In genomic region chr2:5941861-5942415, GRCm38 (mm10) we compare ENCODE assay signal across 7 mouse cellular contexts. TPM values are rescaled to one million over a fixed set of nuclear protein-coding genes. Genes with fewer than 3 reads are reported as not detected.
DNase-seq lines count a peak whose midpoint lies in the region; ATAC-seq and TF ChIP-seq lines count a peak whose summit lies in the region.

No protein-coding gene starts in this region.

- no peak for TF ChIP-seq POLR2A in limb, embryonic 14.5 days (IDR thresholded peaks at IDR 0.05; ENCODE audit: borderline replicate concordance, extremely low read depth, insufficient read depth, insufficient read length)

- DNase-seq in neural tube, embryonic 11.5 days (ENCODE audit: low spot score) = no peak
- no peak for DNase-seq in neural tube, embryonic 10.5 days (ENCODE audit: extremely low spot score, low spot score)
- no peak for DNase-seq in limb, embryonic 14.5 days (ENCODE audit: low spot score)
- DNase-seq in left cerebral cortex, adult 9 months (ENCODE audit: low spot score in 2 of 2) = no peak
- DNase-seq in left cerebral cortex, adult 18-20 months (ENCODE audit: low spot score in 2 of 2) = no peak

- ATAC-seq in neural tube, embryonic 11.5 days (ENCODE audit: insufficient read depth, low FRiP score, low TSS enrichment) = no peak
- peak; percentile 17; the same call in 1 of the 2 replicates for ATAC-seq in forebrain, embryonic 12.5 days (ENCODE audit: low FRiP score)
- ATAC-seq in limb, embryonic 14.5 days (ENCODE audit: low FRiP score, low read depth) = peak; percentile 1; the same call in 1 of the 2 replicates
- peak; percentile 26; the same call in 1 of the 2 replicates for ATAC-seq in stomach, embryonic 16.5 days (ENCODE audit: insufficient read depth, low FRiP score)

- H3K4me2 ChIP-seq in neural tube, embryonic 11.5 days (ENCODE audit: low read depth) = peak overlapping the region; percentile 81
- peak overlapping the region; percentile 83 for H3K4me2 ChIP-seq in forebrain, embryonic 12.5 days
- peak overlapping the region; percentile 87 for H3K4me2 ChIP-seq in limb, embryonic 14.5 days (replicated peaks; ENCODE audit: low read depth, low read length, severe bottlenecking)
- peak overlapping the region; percentile 91 for H3K4me2 ChIP-seq in stomach, embryonic 16.5 days (ENCODE audit: low read depth, low read length)

- WGBS in neural tube, embryonic 11.5 days = 57% methylated on average over 11 of the region's 11 CpGs
- 60% methylated on average over 11 of the region's 11 CpGs for WGBS in forebrain, embryonic 12.5 days
- WGBS in limb, embryonic 14.5 days = 61% methylated on average over 11 of the region's 11 CpGs
- WGBS in stomach, embryonic 16.5 days = 56% methylated on average over 11 of the region's 11 CpGs

- peak overlapping the region; percentile 76 for H3K9ac ChIP-seq in neural tube, embryonic 11.5 days (ENCODE audit: low read length)
- H3K9ac ChIP-seq in forebrain, embryonic 12.5 days = peak overlapping the region; percentile 56
- H3K9ac ChIP-seq in limb, embryonic 14.5 days (ENCODE audit: low read depth, low read length, severe bottlenecking) = peak overlapping the region; percentile 71
- peak overlapping the region; percentile 81 for H3K9ac ChIP-seq in stomach, embryonic 16.5 days (ENCODE audit: low read length)

- H3K4me3 ChIP-seq in neural tube, embryonic 11.5 days (ENCODE audit: low read depth, low read length) = peak overlapping the region; percentile 56
- H3K4me3 ChIP-seq in forebrain, embryonic 12.5 days (replicated peaks) = peak overlapping the region; percentile 56
- H3K4me3 ChIP-seq in limb, embryonic 14.5 days (replicated peaks; ENCODE audit: low read length) = peak overlapping the region; percentile 65
- peak overlapping the region; percentile 61 for H3K4me3 ChIP-seq in stomach, embryonic 16.5 days (replicated peaks; ENCODE audit: low read length)

- no peaks in the 10 kb centered on the region for H3K27me3 ChIP-seq in neural tube, embryonic 11.5 days (ENCODE audit: control insufficient read depth, insufficient read depth, low read length)
- no peaks in the 10 kb centered on the region for H3K27me3 ChIP-seq in forebrain, embryonic 12.5 days
- no peaks in the 10 kb centered on the region for H3K27me3 ChIP-seq in limb, embryonic 14.5 days (ENCODE audit: control insufficient read depth, insufficient read depth, low read length)
- no peaks in the 10 kb centered on the region for H3K27me3 ChIP-seq in stomach, embryonic 16.5 days (ENCODE audit: control insufficient read depth, insufficient read depth, low read length)

- no peaks in the 10 kb centered on the region for H3K36me3 ChIP-seq in neural tube, embryonic 11.5 days (ENCODE audit: control insufficient read depth, insufficient read depth, low read length)
- no peaks in the 10 kb centered on the region for H3K36me3 ChIP-seq in forebrain, embryonic 12.5 days (replicated peaks)
- no peaks in the 10 kb centered on the region for H3K36me3 ChIP-seq in limb, embryonic 14.5 days (ENCODE audit: control insufficient read depth, insufficient read depth, low read length)
- H3K36me3 ChIP-seq in stomach, embryonic 16.5 days (ENCODE audit: control insufficient read depth, insufficient read depth, low read length) = no peaks in the 10 kb centered on the region

- no peak overlapping the region for H3K27ac ChIP-seq in neural tube, embryonic 11.5 days (ENCODE audit: low read depth, low read length)
- H3K27ac ChIP-seq in forebrain, embryonic 12.5 days = no peak overlapping the region
- H3K27ac ChIP-seq in limb, embryonic 14.5 days (replicated peaks; ENCODE audit: low read depth, low read length) = 0 out of 2 replicates have a peak overlapping the region, but pooled peaks have one; percentile 26
- H3K27ac ChIP-seq in stomach, embryonic 16.5 days (ENCODE audit: low read length) = no peak overlapping the region

- no peaks in the 10 kb centered on the region for H3K9me3 ChIP-seq in neural tube, embryonic 11.5 days (ENCODE audit: control insufficient read depth, low read length)
- H3K9me3 ChIP-seq in forebrain, embryonic 12.5 days = no peaks in the 10 kb centered on the region
- H3K9me3 ChIP-seq in limb, embryonic 14.5 days (ENCODE audit: control insufficient read depth, low read length) = no peaks in the 10 kb centered on the region
- H3K9me3 ChIP-seq in stomach, embryonic 16.5 days (replicated peaks; ENCODE audit: control insufficient read depth, low read length) = no peaks in the 10 kb centered on the region

- no peaks in the 10 kb centered on the region for H3K4me1 ChIP-seq in neural tube, embryonic 11.5 days (ENCODE audit: control insufficient read depth, insufficient read depth, low read length)
- peaks cover 6% of the 10 kb centered on the region for H3K4me1 ChIP-seq in forebrain, embryonic 12.5 days
- H3K4me1 ChIP-seq in limb, embryonic 14.5 days (ENCODE audit: control insufficient read depth, insufficient read depth, low read length) = 0 out of 2 replicates have a peak, but pooled peaks cover 5% of the 10 kb centered on the region
- H3K4me1 ChIP-seq in stomach, embryonic 16.5 days (ENCODE audit: control insufficient read depth, insufficient read depth, low read length) = no peaks in the 10 kb centered on the region

RNA-seq across cellular contexts. Expression of gene Dhtkd1, which starts 0.7 kb away (rescaled TPM):
- 2.8 and 3.8 TPM in 2 replicates for polyA plus RNA-seq in neural tube, embryonic 11.5 days (2014; fragmentation: Nextera tagmentation; extraction: Ambion mirVana)
- 3.7 and 4.6 TPM in 2 replicates for polyA plus RNA-seq in forebrain, embryonic 12.5 days (2016; fragmentation: Nextera tagmentation; extraction: Ambion mirVana)
- 9.4 TPM in 2 replicates for polyA plus RNA-seq in limb, embryonic 14.5 days (2012; rRNA removed)
- polyA plus RNA-seq in limb, embryonic 14.5 days (2014; fragmentation: Nextera tagmentation; extraction: Ambion mirVana) = 3.5 and 3.6 TPM in 2 replicates
- 2.4 and 3.4 TPM in 2 replicates for polyA plus RNA-seq in stomach, embryonic 16.5 days (2015; fragmentation: Nextera tagmentation; extraction: Ambion mirVana)
- 10 to 100 TPM in 1 of 2 experiments, 1 to 10 TPM in 1; 8.1 to 10.9 TPM for total RNA-seq in left cerebral cortex, adult 18-20 months (2021)

RNA-seq across cellular contexts. Expression of gene Upf2, which starts 9.3 kb away (rescaled TPM):
- 11.9 and 12.3 TPM in 2 replicates for polyA plus RNA-seq in neural tube, embryonic 11.5 days (2014; fragmentation: Nextera tagmentation; extraction: Ambion mirVana)
- polyA plus RNA-seq in forebrain, embryonic 12.5 days (2016; fragmentation: Nextera tagmentation; extraction: Ambion mirVana) = 13.9 and 14.0 TPM in 2 replicates
- polyA plus RNA-seq in limb, embryonic 14.5 days (2012; rRNA removed) = 12.5 and 17.0 TPM in 2 replicates
- 12.1 and 13.0 TPM in 2 replicates for polyA plus RNA-seq in limb, embryonic 14.5 days (2014; fragmentation: Nextera tagmentation; extraction: Ambion mirVana)
- polyA plus RNA-seq in stomach, embryonic 16.5 days (2015; fragmentation: Nextera tagmentation; extraction: Ambion mirVana) = 10.4 and 11.3 TPM in 2 replicates
- 10 to 100 TPM; 42.9 to 44.9 TPM for total RNA-seq in left cerebral cortex, adult 18-20 months (2021)

RNA-seq across cellular contexts. Expression of gene Sec61a2, which starts 46.7 kb away (rescaled TPM):
- 83.5 and 84.1 TPM in 2 replicates for polyA plus RNA-seq in neural tube, embryonic 11.5 days (2014; fragmentation: Nextera tagmentation; extraction: Ambion mirVana)
- polyA plus RNA-seq in forebrain, embryonic 12.5 days (2016; fragmentation: Nextera tagmentation; extraction: Ambion mirVana) = 79.8 and 85.5 TPM in 2 replicates
- polyA plus RNA-seq in limb, embryonic 14.5 days (2012; rRNA removed) = 222 and 262 TPM in 2 replicates
- polyA plus RNA-seq in limb, embryonic 14.5 days (2014; fragmentation: Nextera tagmentation; extraction: Ambion mirVana) = 79.1 and 90.1 TPM in 2 replicates
- polyA plus RNA-seq in stomach, embryonic 16.5 days (2015; fragmentation: Nextera tagmentation; extraction: Ambion mirVana) = 66.9 and 70.4 TPM in 2 replicates
- total RNA-seq in left cerebral cortex, adult 18-20 months (2021) = 10 to 100 TPM; 90.5 to 91.5 TPM
